Mouse (Mus musculus) neural tube, embryonic 13.5 days (tissue): ENCODE data around the gene Cyb5r2. TPM values are rescaled to one million over a fixed set of nuclear protein-coding genes. Genes with fewer than 3 reads are reported as not detected.

Experiments
- ATAC-seq: fragments of 200-750 bp; cut with Nextera tagmentation; 2 replicates; pipeline ENCODE4 v1.8.0; 2017; ENCODE audit warnings: low read depth, mild to moderate bottlenecking, moderate TSS enrichment, moderate library complexity
- H3K27ac ChIP-seq: fragments of 300-500 bp; sonication (generic); replicated peaks from 2 replicates; pipeline ENCODE4 v1.5.1; 2015; ENCODE audit warnings: moderate library complexity, mild to moderate bottlenecking, inconsistent platforms
- H3K27me3 ChIP-seq: fragments of 300-500 bp; sonication (generic); 2 replicates; pipeline ENCODE4 v1.6.1; 2015; ENCODE audit warnings: mild to moderate bottlenecking, inconsistent platforms
- H3K36me3 ChIP-seq: fragments of 300-500 bp; sonication (generic); 2 replicates; pipeline ENCODE4 v1.6.1; 2015; ENCODE audit warnings: mild to moderate bottlenecking, inconsistent platforms
- H3K4me1 ChIP-seq: fragments of 300-500 bp; sonication (generic); replicated peaks from 2 replicates; pipeline ENCODE4 v1.6.1; 2015; ENCODE audit warnings: inconsistent platforms
- H3K4me2 ChIP-seq: fragments of 300-500 bp; sonication (generic); 2 replicates; pipeline ENCODE4 v1.6.1; 2015; ENCODE audit warnings: inconsistent platforms, mild to moderate bottlenecking, moderate library complexity
- H3K4me3 ChIP-seq: fragments of 300-500 bp; sonication (generic); 2 replicates; pipeline ENCODE4 v1.5.1; 2015; ENCODE audit warnings: mild to moderate bottlenecking, inconsistent platforms
- H3K9ac ChIP-seq: fragments of 300-500 bp; sonication (generic); 2 replicates; pipeline ENCODE4 v1.6.1; 2015; ENCODE audit warnings: moderate library complexity, mild to moderate bottlenecking, inconsistent platforms
- H3K9me3 ChIP-seq: fragments of 300-500 bp; sonication (generic); 2 replicates; pipeline ENCODE4 v1.6.1; 2016; ENCODE audit warnings: inconsistent platforms
- WGBS: fragments of 180-500 bp; shearing (Covaris S2); methylation state at CpG from one replicate; pipeline ENCODE4 v1.1.7; 2015; 5-methylcytosine and 5-hydroxymethylcytosine counted together
- polyA plus RNA-seq: library from polyadenylated mRNA; unstranded; fragments of >200 nt; fragmentation: Nextera tagmentation; extraction: Ambion mirVana; gene quantifications from 2 replicates; pipeline ENCODE4 v1.2.1, GENCODE M21; 2015

Gene Cyb5r2
- polyA plus RNA-seq, result 0.07 TPM in 1 of 2 replicates, not detected in the other

- Histone ChIP-seq H3K4me2 (peak within 1 kb of the TSS; percentile 55), H3K27me3 (peaks cover 7% of the 10 kb centered on the region), H3K36me3 (no peaks in the 10 kb centered on the region), H3K4me3 (peak within 1 kb of the TSS; percentile 23), H3K4me1 (peaks cover 6% of the 10 kb centered on the region), H3K27ac (no peak within 1 kb of the TSS), H3K9ac (peak within 1 kb of the TSS; percentile 55), H3K9me3 (no peaks in the 10 kb centered on the region)
- ATAC-seq, result peak; percentile 56
- WGBS, result 18% methylated on average over 23 of the region's 23 CpGs
Measured at GRCm38 (mm10) chr7:107757308-107758151, at the start of gene Cyb5r2. Gene Cyb5r2, minus strand, starts transcription at chr7:107758032.

- Histone ChIP-seq H3K4me2 (no peak overlapping the region), H3K4me1 (no peaks in the 10 kb centered on the region), H3K27ac (no peak overlapping the region), H3K9ac (no peak overlapping the region), H3K9me3 (no peaks in the 10 kb centered on the region), H3K36me3 (no peaks in the 10 kb centered on the region), H3K4me3 (no peak overlapping the region), H3K27me3 (no peaks in the 10 kb centered on the region)
- 83% methylated on average over 3 of the region's 3 CpGs for WGBS
- no peak for ATAC-seq
Measured at GRCm38 (mm10) chr7:107802138-107802537, 44.3 kb upstream of the Cyb5r2 start.

- ATAC-seq, result no peak
- no peaks in the 10 kb centered on the region for H3K4me1 ChIP-seq
- WGBS, result 88% methylated on average over 2 of the region's 2 CpGs
- no peaks in the 10 kb centered on the region for H3K36me3 ChIP-seq
- H3K9me3 ChIP-seq, result no peaks in the 10 kb centered on the region
- no peaks in the 10 kb centered on the region for H3K27me3 ChIP-seq
- H3K4me2 ChIP-seq, result no peak within 1 kb of the TSS
- H3K4me3 ChIP-seq, result no peak within 1 kb of the TSS
- H3K9ac ChIP-seq, result no peak within 1 kb of the TSS
- H3K27ac ChIP-seq, result no peak within 1 kb of the TSS
Measured at GRCm38 (mm10) chr7:107801108-107801507, 43.3 kb upstream of the Cyb5r2 start, which contains the start of gene Ovch2. Gene Ovch2, minus strand, starts transcription at chr7:107801208.

GRCm38 (mm10) chr7:107796500-107796899, 38.7 kb upstream of the Cyb5r2 start:
- no peak overlapping the region for H3K4me2 ChIP-seq
- no peak overlapping the region for H3K4me3 ChIP-seq
- no peaks in the 10 kb centered on the region for H3K27me3 ChIP-seq
- H3K4me1 ChIP-seq, result no peaks in the 10 kb centered on the region
- no peak overlapping the region for H3K9ac ChIP-seq
- no peaks in the 10 kb centered on the region for H3K36me3 ChIP-seq
- WGBS, result 84% methylated on average over 2 of the region's 2 CpGs
- no peak for ATAC-seq
- no peaks in the 10 kb centered on the region for H3K9me3 ChIP-seq
- no peak overlapping the region for H3K27ac ChIP-seq

- Histone ChIP-seq H3K4me2 (no peak overlapping the region), H3K36me3 (no peaks in the 10 kb centered on the region), H3K9me3 (no peaks in the 10 kb centered on the region), H3K27me3 (no peaks in the 10 kb centered on the region), H3K27ac (no peak overlapping the region), H3K9ac (no peak overlapping the region), H3K4me3 (no peak overlapping the region), H3K4me1 (no peaks in the 10 kb centered on the region)
- 61% methylated on average over 3 of the region's 3 CpGs for WGBS
- no peak for ATAC-seq
Measured at GRCm38 (mm10) chr7:107787977-107788620, 30.3 kb upstream of the Cyb5r2 start.

- no peak for ATAC-seq
- H3K9me3 ChIP-seq, result no peaks in the 10 kb centered on the region
- H3K27ac ChIP-seq, result no peak overlapping the region
- H3K9ac ChIP-seq, result no peak overlapping the region
- H3K4me1 ChIP-seq, result no peaks in the 10 kb centered on the region
- no peak overlapping the region for H3K4me3 ChIP-seq
- no peak overlapping the region for H3K4me2 ChIP-seq
- 44% methylated on average over 4 of the region's 4 CpGs for WGBS
- no peaks in the 10 kb centered on the region for H3K36me3 ChIP-seq
- peaks cover 3% of the 10 kb centered on the region; the same call in 1 of the 2 replicates for H3K27me3 ChIP-seq
Measured at GRCm38 (mm10) chr7:107779611-107780010, 21.8 kb upstream of the Cyb5r2 start.

- WGBS, result 97% methylated on average over 1 of the region's 1 CpGs
- Histone ChIP-seq H3K4me1 (no peaks in the 10 kb centered on the region), H3K27ac (no peak overlapping the region), H3K9me3 (no peaks in the 10 kb centered on the region), H3K4me3 (no peak overlapping the region), H3K4me2 (no peak overlapping the region), H3K27me3 (peaks cover 3% of the 10 kb centered on the region; the same call in 1 of the 2 replicates), H3K36me3 (no peaks in the 10 kb centered on the region), H3K9ac (no peak overlapping the region)
- no peak for ATAC-seq
Measured at GRCm38 (mm10) chr7:107778216-107778615, 20.4 kb upstream of the Cyb5r2 start.

- Histone ChIP-seq H3K27ac (no peak overlapping the region), H3K9ac (no peak overlapping the region), H3K4me2 (no peak overlapping the region), H3K9me3 (no peaks in the 10 kb centered on the region), H3K4me1 (no peaks in the 10 kb centered on the region), H3K36me3 (no peaks in the 10 kb centered on the region), H3K4me3 (no peak overlapping the region), H3K27me3 (no peaks in the 10 kb centered on the region)
- no peak for ATAC-seq
- WGBS, result 59% methylated on average over 6 of the region's 6 CpGs
Measured at GRCm38 (mm10) chr7:107770812-107771211, 13.0 kb upstream of the Cyb5r2 start.

- Histone ChIP-seq H3K4me2 (no peak overlapping the region), H3K9me3 (no peaks in the 10 kb centered on the region), H3K9ac (no peak overlapping the region), H3K36me3 (no peaks in the 10 kb centered on the region), H3K27ac (no peak overlapping the region), H3K27me3 (peaks cover 7% of the 10 kb centered on the region), H3K4me1 (peaks cover 6% of the 10 kb centered on the region), H3K4me3 (no peak overlapping the region)
- ATAC-seq, result no peak
- WGBS, result 92% methylated on average over 2 of the region's 2 CpGs
Measured at GRCm38 (mm10) chr7:107756748-107757147, 1.1 kb downstream of the Cyb5r2 start.

GRCm38 (mm10) chr7:107755905-107756304, 1.9 kb downstream of the Cyb5r2 start:
- no peak overlapping the region for H3K4me3 ChIP-seq
- peaks cover 7% of the 10 kb centered on the region for H3K27me3 ChIP-seq
- H3K4me1 ChIP-seq, result peaks cover 6% of the 10 kb centered on the region
- no peaks in the 10 kb centered on the region for H3K9me3 ChIP-seq
- no peak overlapping the region for H3K9ac ChIP-seq
- H3K4me2 ChIP-seq, result no peak overlapping the region
- 81% methylated on average over 3 of the region's 3 CpGs for WGBS
- H3K36me3 ChIP-seq, result no peaks in the 10 kb centered on the region
- H3K27ac ChIP-seq, result no peak overlapping the region
- ATAC-seq, result no peak

GRCm38 (mm10) chr7:107752031-107752520, 5.8 kb downstream of the Cyb5r2 start:
- H3K4me3 ChIP-seq, result no peak overlapping the region
- no peak overlapping the region for H3K27ac ChIP-seq
- H3K27me3 ChIP-seq, result no peaks in the 10 kb centered on the region
- no peak overlapping the region for H3K9ac ChIP-seq
- no peak overlapping the region for H3K4me2 ChIP-seq
- H3K9me3 ChIP-seq, result no peaks in the 10 kb centered on the region
- WGBS, result 82% methylated on average over 10 of the region's 10 CpGs
- no peak for ATAC-seq
- no peaks in the 10 kb centered on the region for H3K4me1 ChIP-seq
- no peaks in the 10 kb centered on the region for H3K36me3 ChIP-seq

- H3K9ac ChIP-seq, result no peak overlapping the region
- ATAC-seq, result no peak
- H3K27me3 ChIP-seq, result no peaks in the 10 kb centered on the region
- WGBS, result 95% methylated on average over 4 of the region's 4 CpGs
- no peak overlapping the region for H3K4me2 ChIP-seq
- H3K9me3 ChIP-seq, result no peaks in the 10 kb centered on the region
- H3K36me3 ChIP-seq, result no peaks in the 10 kb centered on the region
- no peak overlapping the region for H3K4me3 ChIP-seq
- no peak overlapping the region for H3K27ac ChIP-seq
- H3K4me1 ChIP-seq, result no peaks in the 10 kb centered on the region
Measured at GRCm38 (mm10) chr7:107749721-107750120, 8.1 kb downstream of the Cyb5r2 start.
